Mouse (Mus musculus) hindbrain, embryonic 15.5 days (tissue): ENCODE measurements around the gene Scmh1. TPM values are rescaled to one million over a fixed set of nuclear protein-coding genes. Genes with fewer than 3 reads are reported as not detected.

Experiments used
- ATAC-seq: fragments of 200-750 bp; cut with Nextera tagmentation; 2 replicates; pipeline ENCODE4 v1.8.0; 2017; ENCODE audit warnings: low read depth, moderate number of reproducible peaks, moderate TSS enrichment; ENCODE audit not compliant: low FRiP score
- H3K27ac ChIP-seq: fragments of 300-500 bp; sonication (generic); replicated peaks from 2 replicates; pipeline ENCODE4 v1.5.1; 2015; ENCODE audit warnings: mild to moderate bottlenecking, inconsistent platforms
- H3K27me3 ChIP-seq: fragments of 300-500 bp; sonication (generic); 2 replicates; pipeline ENCODE4 v1.6.1; 2015; ENCODE audit warnings: control low read depth, inconsistent platforms
- H3K36me3 ChIP-seq: fragments of 300-500 bp; sonication (generic); 2 replicates; pipeline ENCODE4 v1.6.1; 2015; ENCODE audit warnings: control low read depth, inconsistent platforms
- H3K4me1 ChIP-seq: fragments of 300-500 bp; sonication (generic); replicated peaks from 2 replicates; pipeline ENCODE4 v1.6.1; 2015; ENCODE audit warnings: control low read depth, inconsistent platforms
- H3K4me2 ChIP-seq: fragments of 300-500 bp; sonication (generic); 2 replicates; pipeline ENCODE4 v1.6.1; 2015; ENCODE audit warnings: moderate library complexity, mild to moderate bottlenecking, inconsistent platforms
- H3K4me3 ChIP-seq: fragments of 300-500 bp; sonication (generic); 2 replicates; pipeline ENCODE4 v1.5.1; 2015; ENCODE audit warnings: mild to moderate bottlenecking, inconsistent platforms
- H3K9ac ChIP-seq: fragments of 300-500 bp; sonication (generic); 2 replicates; pipeline ENCODE4 v1.6.1; 2015; ENCODE audit warnings: inconsistent platforms
- H3K9me3 ChIP-seq: fragments of 300-500 bp; sonication (generic); 2 replicates; pipeline ENCODE4 v1.6.1; 2016; ENCODE audit warnings: control low read depth, inconsistent platforms
- WGBS: fragments of 180-500 bp; shearing (Covaris S2); methylation state at CpG from one replicate; pipeline ENCODE4 v1.1.7; 2015; 5-methylcytosine and 5-hydroxymethylcytosine counted together
- polyA plus RNA-seq: library from polyadenylated mRNA; unstranded; fragments of >200 nt; fragmentation: Nextera tagmentation; extraction: Ambion mirVana; gene quantifications from 2 replicates; pipeline ENCODE4 v1.2.1, GENCODE M21; 2015

Gene Scmh1
- polyA plus RNA-seq, 1 experiment from 2014 or later, result 99.9 TPM

DNA sequence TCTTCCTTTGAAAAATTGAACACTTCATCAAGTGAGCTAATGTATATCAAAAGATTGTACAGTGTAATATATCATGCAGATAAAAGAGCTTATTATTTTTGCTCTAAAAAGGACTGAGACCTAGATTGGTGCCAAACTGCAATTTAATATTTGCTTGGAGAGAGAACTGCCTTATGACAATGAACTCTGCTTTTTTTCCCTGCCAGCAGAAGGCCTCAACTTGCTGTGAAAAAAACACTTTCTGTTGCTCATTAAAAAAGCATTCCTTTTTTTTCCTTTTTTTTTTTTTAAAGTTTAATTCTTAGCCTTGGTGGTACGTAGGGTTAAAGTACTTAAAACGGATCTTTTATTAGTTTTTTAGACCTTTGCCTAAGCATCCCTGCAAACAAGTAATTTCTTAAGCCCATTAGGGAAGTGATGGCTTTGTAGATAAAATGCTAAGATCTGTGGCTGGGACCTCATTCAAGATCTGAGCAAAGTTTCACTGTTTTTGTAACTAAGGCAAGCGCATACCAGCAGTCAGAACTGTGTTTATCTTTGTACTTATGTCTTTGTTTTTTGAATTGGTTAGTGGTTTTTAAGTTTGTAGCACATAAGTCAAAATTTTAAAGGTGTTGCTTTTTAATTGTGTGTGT, 1.7 kb downstream of the Scmh1 start:
- ATAC-seq, result no peak

DNA sequence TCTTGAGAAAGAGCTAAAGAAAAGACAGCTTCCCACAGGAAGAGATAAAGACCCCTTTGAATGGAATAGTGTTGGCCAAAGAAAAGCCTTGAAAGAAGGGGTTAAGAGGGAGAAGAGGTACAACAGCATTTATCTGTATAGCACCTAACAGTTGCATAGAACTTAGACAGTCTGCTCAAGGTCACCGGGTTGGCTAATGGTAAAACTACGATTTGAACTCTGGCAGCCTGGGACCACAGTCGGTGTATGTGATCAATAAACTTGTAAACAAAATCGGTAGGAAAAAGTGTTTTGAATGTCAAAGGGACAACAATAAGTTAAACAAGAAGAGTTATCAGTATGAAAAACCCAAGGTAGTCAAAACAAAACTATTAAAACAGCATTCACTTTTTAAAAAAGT, 13.0 kb downstream of the Scmh1 start:
- Histone ChIP-seq H3K9me3 (no peaks in the 10 kb centered on the region), H3K27ac (no peak overlapping the region), H3K4me1 (peaks cover 13% of the 10 kb centered on the region), H3K27me3 (no peaks in the 10 kb centered on the region), H3K36me3 (no peaks in the 10 kb centered on the region), H3K4me3 (no peak overlapping the region), H3K9ac (no peak overlapping the region), H3K4me2 (no peak overlapping the region)
- WGBS, result 81% methylated on average over 4 of the region's 4 CpGs
- ATAC-seq, result no peak

More for the DNA sequence above, 1.7 kb downstream of the Scmh1 start:
- Histone ChIP-seq H3K4me3 (peak overlapping the region; percentile 71), H3K9me3 (no peaks in the 10 kb centered on the region), H3K36me3 (no peaks in the 10 kb centered on the region), H3K27me3 (no peaks in the 10 kb centered on the region), H3K4me1 (peaks cover 23% of the 10 kb centered on the region), H3K9ac (peak overlapping the region; percentile 96; the same call in 1 of the 2 replicates), H3K27ac (peak overlapping the region; percentile 92; the same call in 1 of the 2 replicates), H3K4me2 (peak overlapping the region; percentile 58)
- 59% methylated on average over 3 of the region's 3 CpGs for WGBS

DNA sequence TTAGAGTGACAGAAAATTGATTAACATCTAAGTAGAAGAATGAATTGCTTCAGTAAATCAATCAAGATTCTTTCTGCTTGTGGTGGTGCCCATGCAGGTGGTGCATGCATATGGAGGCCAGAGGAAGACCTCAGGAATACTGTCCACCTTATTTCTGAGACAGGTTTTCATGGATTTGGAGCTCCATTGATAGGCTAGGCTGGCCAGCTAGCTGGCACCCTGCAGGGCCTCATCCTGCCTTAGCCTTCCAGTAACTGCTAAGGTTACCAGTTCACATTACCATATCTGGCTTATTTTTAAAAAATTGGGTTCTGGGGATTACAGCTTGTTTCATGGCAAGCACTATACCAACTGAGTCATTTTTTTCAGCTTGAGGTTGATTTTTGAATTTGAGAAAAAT, 15.1 kb downstream of the Scmh1 start:
- H3K27me3 ChIP-seq, result no peaks in the 10 kb centered on the region

DNA sequence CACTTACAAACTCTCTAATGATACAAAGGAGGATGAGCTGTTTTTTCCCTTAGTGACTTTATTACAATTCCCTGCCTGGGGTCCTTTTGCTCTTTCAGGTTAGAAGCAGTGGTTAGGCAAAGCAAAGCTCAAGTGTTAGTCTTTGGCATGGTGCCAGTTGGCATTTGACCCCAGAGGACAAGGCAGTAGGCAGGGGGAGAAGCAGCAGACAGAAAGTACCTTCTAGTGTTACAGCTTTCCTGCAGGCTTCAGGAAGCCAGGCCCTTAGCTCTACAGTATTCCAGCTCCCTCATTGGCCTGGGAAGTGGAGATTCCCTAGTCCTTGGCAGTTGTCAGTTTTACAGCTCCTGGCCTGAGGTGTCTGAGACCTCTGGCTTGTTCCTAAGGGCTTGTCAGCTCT, 15.6 kb downstream of the Scmh1 start:
- no peaks in the 10 kb centered on the region for H3K9me3 ChIP-seq
- H3K27ac ChIP-seq, result no peak overlapping the region
- H3K4me3 ChIP-seq, result no peak overlapping the region
- no peak for ATAC-seq
- H3K4me2 ChIP-seq, result no peak overlapping the region
- peaks cover 13% of the 10 kb centered on the region for H3K4me1 ChIP-seq
- H3K36me3 ChIP-seq, result no peaks in the 10 kb centered on the region
- no peaks in the 10 kb centered on the region for H3K27me3 ChIP-seq
- H3K9ac ChIP-seq, result no peak overlapping the region

More for the DNA sequence above, 15.1 kb downstream of the Scmh1 start:
- no peak for ATAC-seq
- H3K9me3 ChIP-seq, result no peaks in the 10 kb centered on the region
- peaks cover 13% of the 10 kb centered on the region for H3K4me1 ChIP-seq
- no peak overlapping the region for H3K4me2 ChIP-seq
- no peak overlapping the region for H3K4me3 ChIP-seq
- no peaks in the 10 kb centered on the region for H3K36me3 ChIP-seq
- no peak overlapping the region for H3K27ac ChIP-seq
- no peak overlapping the region for H3K9ac ChIP-seq

DNA sequence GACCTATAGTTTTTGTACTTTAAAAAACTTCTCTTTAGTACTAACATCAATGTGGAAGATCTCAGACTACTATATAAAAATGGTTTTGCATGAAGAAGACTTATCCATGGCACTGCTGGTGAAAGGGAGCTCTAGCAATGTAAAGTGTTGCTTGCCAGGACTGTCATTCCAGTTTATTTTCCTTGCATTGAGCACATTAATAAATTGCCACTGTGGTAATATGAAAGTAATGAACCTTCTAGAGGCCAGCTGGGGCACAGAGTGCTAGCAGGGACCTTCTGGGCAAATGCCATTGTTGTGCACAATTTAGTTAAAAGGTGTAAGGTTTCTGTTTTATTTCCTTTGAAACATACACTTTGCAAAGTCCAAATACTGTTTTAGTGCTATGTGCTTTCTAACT, 25.5 kb downstream of the Scmh1 start:
- Histone ChIP-seq H3K4me3 (no peak overlapping the region), H3K9ac (no peak overlapping the region), H3K4me1 (peaks cover 3% of the 10 kb centered on the region; the same call in 1 of the 2 replicates), H3K27me3 (no peaks in the 10 kb centered on the region), H3K9me3 (no peaks in the 10 kb centered on the region), H3K36me3 (no peaks in the 10 kb centered on the region), H3K4me2 (no peak overlapping the region), H3K27ac (no peak overlapping the region)
- ATAC-seq, result no peak

DNA sequence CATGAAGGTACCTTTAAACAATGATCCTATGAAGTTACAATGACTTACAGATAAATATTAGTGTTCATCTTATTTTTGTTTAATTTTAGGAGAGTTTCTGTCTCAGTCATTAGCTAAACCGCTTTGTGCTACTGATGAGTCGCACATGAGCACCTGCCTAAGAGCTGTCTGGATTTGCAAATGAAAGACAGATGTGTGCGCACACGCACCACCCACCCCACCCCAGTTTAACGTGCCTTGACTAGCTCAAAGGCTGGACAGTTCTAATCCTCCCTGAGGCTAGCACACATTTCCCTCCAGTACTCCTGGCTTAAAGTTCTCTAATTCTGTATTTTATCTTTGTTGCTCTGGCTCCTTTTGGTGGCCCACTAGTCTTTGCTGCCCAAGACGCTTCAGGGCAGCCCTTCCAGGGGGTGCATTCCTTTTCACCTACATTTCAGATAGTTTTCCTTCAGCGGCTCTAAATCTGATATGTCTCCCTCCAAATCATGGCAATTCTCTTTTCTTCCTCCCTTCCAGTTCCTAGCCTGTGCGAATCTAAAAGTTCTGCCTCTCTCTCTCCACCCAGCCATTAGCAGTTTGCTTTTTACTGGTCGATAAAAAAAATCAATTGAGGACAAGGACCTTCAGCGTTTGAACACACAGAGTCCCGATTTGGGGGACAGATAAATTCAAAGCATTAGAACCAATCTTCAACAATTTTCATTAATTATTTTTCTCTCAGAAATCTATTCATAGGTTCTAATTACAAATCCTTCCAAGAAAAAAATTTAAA, 27.7 kb downstream of the Scmh1 start:
- Histone ChIP-seq H3K4me3 (no peak overlapping the region), H3K36me3 (no peaks in the 10 kb centered on the region), H3K9ac (no peak overlapping the region), H3K9me3 (no peaks in the 10 kb centered on the region), H3K4me1 (peaks cover 3% of the 10 kb centered on the region; the same call in 1 of the 2 replicates), H3K27me3 (no peaks in the 10 kb centered on the region), H3K27ac (no peak overlapping the region), H3K4me2 (no peak overlapping the region)
- no peak for ATAC-seq
- WGBS, result 69% methylated on average over 11 of the region's 11 CpGs

DNA sequence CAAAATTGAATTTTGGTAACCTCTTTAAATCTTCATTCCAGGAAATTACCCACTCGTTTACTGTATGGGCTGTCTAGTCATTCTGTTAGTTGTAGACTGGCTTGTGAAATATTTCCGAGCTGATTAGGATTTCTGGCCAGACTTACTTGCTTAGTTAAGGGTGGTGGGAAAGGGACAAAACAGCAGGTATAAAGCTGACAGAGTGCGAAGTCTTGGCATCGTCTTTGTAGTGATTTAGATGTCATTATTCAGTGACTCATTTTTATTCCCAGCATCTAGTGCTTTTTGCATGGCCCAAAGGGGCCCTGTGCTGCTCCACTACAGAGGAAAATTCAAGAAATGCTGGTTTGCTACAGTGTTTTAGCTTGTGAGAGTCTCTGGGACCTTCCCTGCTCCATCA, 56.7 kb downstream of the Scmh1 start:
- H3K4me3 ChIP-seq, result no peak overlapping the region
- H3K4me2 ChIP-seq, result no peak overlapping the region
- peaks cover 2% of the 10 kb centered on the region; the same call in 1 of the 2 replicates for H3K36me3 ChIP-seq
- H3K9ac ChIP-seq, result no peak overlapping the region
- no peaks in the 10 kb centered on the region for H3K9me3 ChIP-seq
- no peak overlapping the region for H3K27ac ChIP-seq
- 69% methylated on average over 4 of the region's 4 CpGs for WGBS
- no peaks in the 10 kb centered on the region for H3K27me3 ChIP-seq
- no peak for ATAC-seq
- H3K4me1 ChIP-seq, result no peaks in the 10 kb centered on the region

DNA sequence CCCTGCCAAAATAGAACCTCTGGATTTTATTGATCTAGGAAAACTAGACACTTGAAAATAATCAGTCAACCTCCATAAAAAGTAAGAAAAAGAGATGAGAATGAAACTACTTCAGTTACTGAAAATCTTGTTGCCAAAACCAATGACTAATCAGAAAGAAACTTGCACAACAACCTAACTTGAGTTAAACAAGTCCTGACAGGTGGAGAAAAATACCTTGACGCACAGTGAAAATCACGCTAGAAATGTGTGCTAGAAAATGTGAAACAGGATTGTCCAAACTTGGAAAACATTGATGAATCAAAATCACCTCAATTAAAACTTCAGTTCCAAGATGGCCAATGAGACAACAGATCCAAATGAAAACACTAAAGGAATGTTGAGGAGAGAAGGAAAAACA, 67.9 kb downstream of the Scmh1 start:
- Histone ChIP-seq H3K4me2 (no peak overlapping the region), H3K9me3 (no peaks in the 10 kb centered on the region), H3K27ac (no peak overlapping the region), H3K4me3 (no peak overlapping the region), H3K27me3 (no peaks in the 10 kb centered on the region), H3K36me3 (peaks cover 23% of the 10 kb centered on the region), H3K9ac (no peak overlapping the region), H3K4me1 (no peaks in the 10 kb centered on the region)
- WGBS, result 98% methylated on average over 2 of the region's 2 CpGs
- ATAC-seq, result no peak

DNA sequence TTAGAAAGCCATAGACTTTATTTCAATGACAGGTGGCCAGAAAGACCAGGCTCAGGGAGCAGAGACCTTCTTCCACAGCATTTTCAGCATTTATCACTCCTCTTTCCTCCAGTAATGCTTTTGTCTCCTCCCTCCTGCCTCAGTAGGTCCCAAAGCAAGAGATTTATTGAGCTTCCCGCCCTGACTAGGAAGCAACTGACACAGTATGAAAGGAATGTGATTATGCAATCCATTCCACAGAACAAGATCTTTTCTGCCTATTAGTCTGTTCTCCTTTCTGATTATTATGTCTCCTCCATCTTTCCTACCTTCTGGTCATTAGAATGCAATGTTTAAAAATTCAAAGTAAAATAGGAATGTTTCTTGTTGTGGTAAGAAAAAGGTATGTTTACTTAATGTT, 82.6 kb downstream of the Scmh1 start:
- ATAC-seq, result no peak
- H3K9me3 ChIP-seq, result no peaks in the 10 kb centered on the region
- no peak overlapping the region for H3K27ac ChIP-seq
- no peak overlapping the region for H3K9ac ChIP-seq
- peaks cover 20% of the 10 kb centered on the region for H3K36me3 ChIP-seq
- no peaks in the 10 kb centered on the region for H3K4me1 ChIP-seq
- no peak overlapping the region for H3K4me2 ChIP-seq
- H3K4me3 ChIP-seq, result no peak overlapping the region
- WGBS, result 41% methylated on average over 1 of the region's 1 CpGs
- no peaks in the 10 kb centered on the region for H3K27me3 ChIP-seq

DNA sequence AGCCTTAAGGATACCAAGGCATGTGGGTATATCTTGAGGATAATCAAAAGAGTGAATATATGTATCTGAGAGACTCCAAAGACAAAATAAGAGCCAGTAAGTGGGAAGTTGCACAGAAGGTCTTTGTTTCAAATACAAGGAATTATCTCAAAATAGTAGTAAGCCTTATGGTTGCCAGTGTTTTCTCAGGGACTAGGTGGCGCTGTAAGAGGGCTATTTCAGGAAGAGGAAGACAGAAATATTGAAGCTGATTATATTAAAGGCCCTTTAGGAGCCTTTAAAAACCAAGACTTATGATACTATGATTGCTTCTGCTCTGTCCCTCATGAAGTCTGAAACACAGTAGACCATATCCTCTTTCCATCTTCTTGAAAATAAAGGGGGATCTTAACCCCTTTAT, 101.9 kb downstream of the Scmh1 start:
- H3K9me3 ChIP-seq, result no peaks in the 10 kb centered on the region
- H3K36me3 ChIP-seq, result peaks cover 50% of the 10 kb centered on the region
- H3K27ac ChIP-seq, result no peak overlapping the region
- H3K4me3 ChIP-seq, result no peak overlapping the region
- no peaks in the 10 kb centered on the region for H3K27me3 ChIP-seq
- no peak for ATAC-seq
- H3K4me2 ChIP-seq, result no peak overlapping the region
- no peak overlapping the region for H3K9ac ChIP-seq
- 84% methylated on average over 1 of the region's 1 CpGs for WGBS
- no peaks in the 10 kb centered on the region for H3K4me1 ChIP-seq

DNA sequence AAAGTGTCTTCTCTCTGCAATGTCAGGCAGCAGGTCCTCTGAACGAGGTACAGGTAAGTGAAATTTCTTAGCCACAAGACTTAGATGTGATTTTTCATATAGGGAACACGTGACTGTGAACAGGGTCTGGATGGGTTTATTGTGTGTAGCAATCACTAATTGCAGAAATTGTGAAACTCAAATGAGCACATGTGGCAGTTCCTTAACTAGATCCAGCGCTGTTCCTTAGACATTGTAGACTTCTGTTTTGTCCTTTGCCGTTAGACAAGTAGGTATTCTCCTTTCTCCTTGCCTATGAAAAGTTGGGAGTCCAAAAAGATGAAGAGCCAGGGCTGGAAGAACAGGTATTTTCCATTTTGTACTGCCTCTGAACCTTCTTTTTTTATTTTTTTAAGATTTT, 106.1 kb downstream of the Scmh1 start:
- H3K4me1 ChIP-seq, result no peaks in the 10 kb centered on the region
- no peak overlapping the region for H3K4me3 ChIP-seq
- H3K27ac ChIP-seq, result no peak overlapping the region
- no peak overlapping the region for H3K9ac ChIP-seq
- peaks cover 56% of the 10 kb centered on the region for H3K36me3 ChIP-seq
- H3K4me2 ChIP-seq, result no peak overlapping the region
- no peaks in the 10 kb centered on the region for H3K27me3 ChIP-seq
- 95% methylated on average over 4 of the region's 4 CpGs for WGBS
- ATAC-seq, result no peak
- H3K9me3 ChIP-seq, result no peaks in the 10 kb centered on the region

DNA sequence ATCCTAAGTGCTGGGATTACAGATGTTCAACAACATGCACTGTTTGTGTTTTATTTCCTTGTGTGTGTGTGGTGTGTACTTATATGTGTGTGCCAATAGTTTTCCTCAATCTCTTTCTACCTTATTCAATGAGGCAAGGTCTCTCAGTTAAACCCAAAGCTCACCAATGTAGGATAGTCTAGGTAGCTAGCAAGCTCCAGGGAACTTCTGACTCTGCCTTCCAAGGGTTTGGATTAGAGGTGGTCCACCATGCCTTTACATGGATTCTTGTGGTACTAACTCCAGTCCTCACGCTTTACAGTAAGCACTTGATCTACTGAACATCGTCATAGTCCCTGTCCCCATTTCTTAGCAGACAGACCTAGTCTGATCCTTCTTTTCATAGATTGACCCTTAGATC, 109.3 kb downstream of the Scmh1 start:
- 96% methylated on average over 2 of the region's 2 CpGs for WGBS
- no peaks in the 10 kb centered on the region for H3K4me1 ChIP-seq
- no peak overlapping the region for H3K9ac ChIP-seq
- no peaks in the 10 kb centered on the region for H3K27me3 ChIP-seq
- H3K4me3 ChIP-seq, result no peak overlapping the region
- H3K4me2 ChIP-seq, result no peak overlapping the region
- H3K36me3 ChIP-seq, result peaks cover 53% of the 10 kb centered on the region
- no peak for ATAC-seq
- no peaks in the 10 kb centered on the region for H3K9me3 ChIP-seq
- H3K27ac ChIP-seq, result no peak overlapping the region
